Mouse (Mus musculus) CH12.LX (cell line): Measurements from ENCODE around the gene Hoxd12.

Experiments used
- CTCF ChIP-seq, 2 experiments: IDR thresholded peaks in 1 of 2; conservative IDR thresholded peaks in 1 of 2; 2 replicates each; pipeline ENCODE4 v1.5.1; 2011 to 2012; ENCODE audit warnings: low read depth in 2 of 2, low read length in 2 of 2, improper control_type of control experiment in 1 of 2, inconsistent platforms in 1 of 2, mild to moderate bottlenecking in 1 of 2, moderate library complexity in 1 of 2
- E2F4 ChIP-seq: IDR thresholded peaks from 2 replicates; pipeline ENCODE4 v1.6.1; 2011; ENCODE audit warnings: low read depth, low read length, improper control_type of control experiment; ENCODE audit not compliant: insufficient replicate concordance
- EP300 ChIP-seq: IDR thresholded peaks from 2 replicates; pipeline ENCODE4 v1.6.1; 2011; ENCODE audit warnings: low read length, improper control_type of control experiment
- POLR2A ChIP-seq: IDR thresholded peaks from 2 replicates; pipeline ENCODE4 v1.6.1; 2011; ENCODE audit warnings: low read depth, mild to moderate bottlenecking, improper control_type of control experiment, low read length
- RCOR1 ChIP-seq: conservative IDR thresholded peaks from 2 replicates; pipeline ENCODE4 v1.6.1; 2012; ENCODE audit warnings: low read depth, mild to moderate bottlenecking, inconsistent platforms, low read length, improper control_type of control experiment
- SMC3 ChIP-seq: IDR thresholded peaks from 2 replicates; pipeline ENCODE4 v1.6.1; 2011; ENCODE audit warnings: low read depth, low read length, improper control_type of control experiment
- USF1 ChIP-seq: IDR thresholded peaks from 2 replicates; pipeline ENCODE4 v1.6.1; 2014; ENCODE audit warnings: low read depth, mild to moderate bottlenecking, inconsistent platforms, low read length, improper control_type of control experiment
- ZMIZ1 ChIP-seq: IDR thresholded peaks from 2 replicates; pipeline ENCODE4 v1.6.1; 2012; ENCODE audit warnings: low read depth, mild to moderate bottlenecking, inconsistent platforms, low read length, improper control_type of control experiment

- no peak for TF ChIP-seq POLR2A
- no peak for TF ChIP-seq CTCF (conservative IDR thresholded peaks at IDR 0.05 in 1 of 2, IDR thresholded peaks at IDR 0.05 in 1 of 2; ENCODE audit: low read depth in 2 of 2, low read length in 2 of 2)
- TF ChIP-seq E2F4 = no peak
- no peak for TF ChIP-seq SMC3
- no peak for TF ChIP-seq EP300
- TF ChIP-seq RCOR1 = no peak
- no peak for TF ChIP-seq ZMIZ1
- no peak for TF ChIP-seq USF1
Measured at GRCm38 (mm10) chr2:74677106-74677505, 2.3 kb downstream of the Hoxd12 start.
